Mouse (Mus musculus) megakaryocyte, embryonic 14.5 days (primary cell): ENCODE results near the gene Fam161b.

ENCODE experiments used
- FLI1 ChIP-seq: IDR thresholded peaks from 2 replicates; pipeline ENCODE4 v1.6.1; 2012; ENCODE audit warnings: low read length, inconsistent platforms, mixed read lengths
- GATA1 ChIP-seq: IDR thresholded peaks from 3 replicates; pipeline ENCODE4 v1.6.1; 2012; ENCODE audit warnings: mixed read lengths, low read length, inconsistent platforms, borderline replicate concordance

DNA sequence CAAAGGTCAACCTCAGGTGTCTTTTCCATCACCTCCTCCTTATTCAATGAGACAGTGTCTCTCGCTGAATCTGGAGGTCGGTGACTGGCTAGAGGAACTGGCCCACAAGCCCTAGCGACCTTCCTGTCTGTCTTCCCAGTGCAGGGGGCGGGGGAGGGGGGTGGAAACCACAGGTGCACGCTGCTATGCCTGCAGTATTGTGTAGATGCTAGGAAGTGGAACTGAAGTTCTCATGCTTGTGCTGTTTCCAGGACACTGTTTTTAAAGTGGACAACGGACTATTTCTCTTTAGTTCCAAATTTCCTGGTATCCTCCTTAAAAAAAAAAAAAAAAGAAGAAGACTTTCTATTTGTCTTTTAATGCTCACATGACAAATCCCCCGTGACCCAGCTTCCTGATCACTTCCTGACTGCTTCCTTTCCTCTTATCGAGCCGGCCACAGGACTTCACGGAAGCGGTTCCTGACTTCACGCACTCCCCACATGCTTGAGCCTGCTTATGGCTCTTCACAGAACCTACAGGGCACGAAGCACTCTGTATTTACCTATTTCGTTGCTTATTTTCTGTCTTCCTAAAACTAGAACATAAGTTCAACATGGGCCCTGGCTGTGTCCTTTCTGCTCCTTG lies 27.3 kb upstream of the Fam161b start:
- no peak for TF ChIP-seq FLI1
- no peak for TF ChIP-seq GATA1
